Mouse (Mus musculus): ENCODE measurements at regions not wholly inside any gene's neighbourhood (a gene's known extent, or its start where the extent isn't known, plus 50 kb on each side); places are given as distances from the start of the nearest gene placed in this dataset.
A peak's percentile ranks its signal among the peaks of the same experiment; 100 is the strongest.

DNA sequence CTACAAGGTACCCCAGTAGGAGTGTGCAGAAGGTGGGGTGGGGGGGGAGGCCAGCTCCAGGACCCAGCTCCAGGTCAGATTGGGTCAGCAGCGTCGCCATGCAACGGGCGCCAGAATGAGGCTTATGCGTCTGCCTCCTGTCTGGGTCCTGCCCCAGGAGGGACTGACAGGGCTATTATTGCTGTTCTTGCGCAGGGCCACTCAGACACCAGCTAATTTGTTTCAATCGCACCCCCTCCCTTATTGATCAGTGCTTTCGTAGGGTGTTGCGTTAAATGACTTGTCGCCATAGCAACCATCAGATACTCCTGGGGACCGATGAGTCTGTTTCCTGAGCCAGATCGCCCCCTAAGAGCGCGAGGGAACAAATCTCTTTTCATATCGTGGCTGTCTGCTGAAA, 71.8 kb upstream of the Ppp2r5c start:
- H3K27me3 ChIP-seq: peaks cover 6% of the 10 kb centered on the region
- in situ Hi-C loops (cut with MboI; ENCODE audit: low pct_unique_long_range_greater_than_20kb): loop anchor here (10.0 kb wide), 2 partner anchors 390 to 940 kb away; no protein-coding TSS in a partner anchor
- DNase-seq (ENCODE audit: low read depth, low spot score): no peak
- TF ChIP-seq CTCF (IDR thresholded peaks at IDR 0.05): no peak
- ATAC-seq: no peak
- ChIA-PET CTCF (interaction anchor here (1.5 kb wide), 1 partner anchor 23 kb away, joined by 3 read pairs; no protein-coding TSS in a partner anchor), POLR2A (no interaction called here)

GRCm38 (mm10) chr12:110376062-110376837, 70.7 kb upstream of the Ppp2r5c start:
- H3K27me3 ChIP-seq: peaks cover 6% of the 10 kb centered on the region
- no peak for ATAC-seq
- POLR2A ChIA-PET: no interaction called here
- in situ Hi-C loops (cut with MboI; ENCODE audit: low pct_unique_long_range_greater_than_20kb): loop anchor here (10.0 kb wide), 2 partner anchors 391 to 941 kb away; no protein-coding TSS in a partner anchor
- CTCF ChIA-PET: no interaction called here
- DNase-seq (ENCODE audit: low read depth, low spot score): no peak
- TF ChIP-seq CTCF (IDR thresholded peaks at IDR 0.05): no peak

DNA sequence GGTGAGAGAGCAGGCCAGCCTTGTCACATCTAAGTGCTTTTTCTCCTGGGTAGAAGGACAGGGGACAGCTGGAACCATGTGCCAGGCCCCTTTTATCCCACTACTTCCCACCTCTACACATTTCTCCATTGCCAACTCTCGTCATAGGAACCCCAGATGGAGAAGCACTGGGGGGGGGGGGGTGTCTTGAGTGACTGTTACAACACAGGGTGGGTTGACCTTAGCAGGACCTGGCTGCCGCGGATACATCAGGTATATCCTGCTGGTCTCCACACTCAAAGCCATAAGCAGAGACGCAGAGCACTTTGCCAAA, 70.1 kb upstream of the Ppp2r5c start:
- ATAC-seq (no peak), DNase-seq (ENCODE audit: low read depth, low spot score) (no peak)
- ChIA-PET POLR2A (no interaction called here), CTCF (no interaction called here)
- no peak for TF ChIP-seq CTCF (IDR thresholded peaks at IDR 0.05)
- peaks cover 6% of the 10 kb centered on the region for H3K27me3 ChIP-seq
- in situ Hi-C loops (cut with MboI; ENCODE audit: low pct_unique_long_range_greater_than_20kb): loop anchor here (10.0 kb wide), 2 partner anchors 392 to 942 kb away; no protein-coding TSS in a partner anchor

- TF ChIP-seq CTCF (IDR thresholded peaks at IDR 0.05): no peak
- in situ Hi-C loops (cut with MboI; ENCODE audit: low pct_unique_long_range_greater_than_20kb): loop anchor here (10.0 kb wide), 2 partner anchors 393 to 943 kb away; no protein-coding TSS in a partner anchor
- DNase-seq (ENCODE audit: low read depth, low spot score): no peak
- peaks cover 6% of the 10 kb centered on the region for H3K27me3 ChIP-seq
- ChIA-PET POLR2A (no interaction called here), CTCF (interaction anchor here (1.1 kb wide), 1 partner anchor 21 kb away, joined by 4 read pairs; no protein-coding TSS in a partner anchor)
- no peak for ATAC-seq
These were observed 69.6 kb upstream of the Ppp2r5c start for GRCm38 (mm10) chr12:110377306-110377705.

GRCm38 (mm10) chr12:110377734-110378133, 69.2 kb upstream of the Ppp2r5c start:
- no peak for TF ChIP-seq CTCF (IDR thresholded peaks at IDR 0.05)
- peaks cover 6% of the 10 kb centered on the region for H3K27me3 ChIP-seq
- CTCF ChIA-PET: interaction anchor here (1.1 kb wide), 1 partner anchor 21 kb away, joined by 4 read pairs; no protein-coding TSS in a partner anchor
- POLR2A ChIA-PET: no interaction called here
- DNase-seq (ENCODE audit: low read depth, low spot score): no peak
- no peak for ATAC-seq
- in situ Hi-C loops (cut with MboI; ENCODE audit: low pct_unique_long_range_greater_than_20kb): loop anchor here (10.0 kb wide), 2 partner anchors 393 to 943 kb away; no protein-coding TSS in a partner anchor

DNA sequence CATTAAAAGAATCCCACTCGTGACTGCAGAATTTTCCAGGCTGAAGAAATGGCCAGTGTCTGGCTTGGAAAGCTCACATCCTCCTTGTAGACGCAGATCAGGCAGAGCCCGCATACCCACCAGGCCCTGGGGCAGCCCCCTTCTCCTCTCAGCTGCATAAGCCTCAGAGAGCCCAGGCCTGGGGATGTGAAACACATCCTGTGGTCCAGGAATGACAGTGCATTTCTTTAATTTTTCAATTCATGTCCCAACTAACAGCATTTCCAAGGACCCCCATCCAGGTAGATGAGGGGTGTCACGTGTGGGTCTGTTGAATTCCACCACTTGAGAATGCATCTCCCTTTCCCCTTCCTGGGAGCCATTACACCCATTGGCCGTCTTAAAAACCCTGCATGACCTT, 68.6 kb upstream of the Ppp2r5c start:
- POLR2A ChIA-PET: no interaction called here
- DNase-seq (ENCODE audit: low read depth, low spot score) (no peak), ATAC-seq (no peak)
- peaks cover 6% of the 10 kb centered on the region for H3K27me3 ChIP-seq
- CTCF ChIA-PET: interaction anchor here (1.1 kb wide), 1 partner anchor 20 kb away, joined by 4 read pairs; no protein-coding TSS in a partner anchor
- TF ChIP-seq CTCF (IDR thresholded peaks at IDR 0.05): no peak
- in situ Hi-C loops (cut with MboI; ENCODE audit: low pct_unique_long_range_greater_than_20kb): loop anchor here (10.0 kb wide), 2 partner anchors 394 to 944 kb away; no protein-coding TSS in a partner anchor

- peaks cover 4% of the 10 kb centered on the region for H3K27me3 ChIP-seq
- TF ChIP-seq CTCF (IDR thresholded peaks at IDR 0.05): no peak
- DNase-seq (ENCODE audit: low read depth, low spot score) (no peak), ATAC-seq (no peak)
- ChIA-PET POLR2A (interaction anchor here (0.7 kb wide), 1 partner anchor 1823 kb away, joined by 3 read pairs; no protein-coding TSS in a partner anchor), CTCF (interaction anchor here (1.0 kb wide), 1 partner anchor 19 kb away, joined by 3 read pairs; no protein-coding TSS in a partner anchor)
- in situ Hi-C loops (cut with MboI; ENCODE audit: low pct_unique_long_range_greater_than_20kb): loop anchor here (5.0 to 10.0 kb wide), 3 partner anchors 395 to 1482 kb away; no protein-coding TSS in a partner anchor
These were observed 67.2 kb upstream of the Ppp2r5c start for GRCm38 (mm10) chr12:110379721-110380120.

DNA sequence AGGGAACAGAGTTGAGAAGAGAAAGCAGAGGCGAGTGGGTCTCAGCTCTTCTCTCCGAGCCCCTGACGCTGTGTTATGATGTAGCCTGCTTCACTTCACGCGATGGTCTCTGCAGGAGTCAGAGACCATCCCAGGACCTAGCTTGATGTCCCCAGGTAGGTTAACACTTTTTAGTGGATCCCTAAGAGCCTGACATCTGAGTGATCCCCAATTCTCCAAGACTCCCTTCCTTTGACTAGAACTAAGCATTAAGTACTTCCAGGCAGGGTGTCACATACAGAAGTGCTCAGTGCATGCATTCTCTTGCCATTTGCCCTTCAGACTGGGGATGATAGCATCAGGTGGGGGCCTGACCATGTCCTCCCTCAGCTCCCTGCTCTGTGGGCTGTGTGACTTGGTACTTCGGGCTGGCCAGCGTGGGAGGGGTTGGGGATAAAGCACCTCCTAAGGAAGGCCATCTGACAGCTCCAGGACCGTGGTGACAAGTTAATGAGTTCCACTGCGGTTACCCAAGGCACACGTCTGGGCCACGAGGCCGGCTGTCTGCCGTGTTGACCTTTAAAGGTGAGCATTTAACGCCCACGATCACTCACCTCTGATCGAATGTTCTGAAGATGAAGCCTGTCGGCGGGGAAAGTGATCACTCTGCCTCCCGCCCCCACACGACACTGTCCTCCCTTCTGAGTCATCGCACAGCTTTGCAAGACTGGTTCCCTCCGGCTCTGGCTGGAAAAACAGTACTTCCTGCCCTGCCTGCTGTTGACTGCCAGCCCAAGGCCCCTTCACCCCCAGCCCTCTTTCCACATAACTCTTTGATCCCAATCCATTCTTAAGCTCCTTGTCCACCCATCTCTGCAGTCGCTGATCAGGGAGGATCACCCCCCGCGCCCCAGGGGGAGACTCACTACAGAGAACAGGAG, 65.8 kb upstream of the Ppp2r5c start:
- in situ Hi-C loops (cut with MboI; ENCODE audit: low pct_unique_long_range_greater_than_20kb): loop anchor here (5.0 kb wide), 1 partner anchor 1484 kb away; no protein-coding TSS in a partner anchor
- TF ChIP-seq CTCF (IDR thresholded peaks at IDR 0.05): no peak
- H3K27me3 ChIP-seq: no peaks in the 10 kb centered on the region
- DNase-seq (ENCODE audit: low read depth, low spot score) (no peak), ATAC-seq (peak; percentile 78)
- ChIA-PET CTCF (interaction anchor here (2.1 kb wide), 1 partner anchor 17 kb away, joined by 8 read pairs; no protein-coding TSS in a partner anchor), POLR2A (interaction anchor here (0.5 kb wide), 2 partner anchors 386 to 1323 kb away, joined by 3 to 4 read pairs; no protein-coding TSS in a partner anchor)

DNA sequence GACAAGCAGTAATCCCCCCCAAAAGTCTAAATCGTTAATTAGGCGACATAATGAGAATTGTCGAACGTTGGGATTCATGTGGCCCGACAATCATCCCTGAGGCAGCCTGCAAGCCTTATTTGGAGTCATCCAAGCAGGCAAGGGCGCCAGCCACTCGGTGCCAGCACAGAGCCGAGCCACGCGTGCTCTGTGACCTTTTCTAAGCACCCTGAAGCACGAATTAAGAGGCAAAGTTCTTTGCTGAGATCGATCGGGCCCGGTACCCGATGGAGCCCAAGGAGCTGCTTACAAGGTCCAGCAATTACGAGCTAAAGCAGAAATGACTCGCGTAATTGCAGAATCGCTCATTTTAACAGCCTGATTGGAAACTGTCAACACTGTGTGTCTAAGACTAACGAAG, 61.9 kb upstream of the Ppp2r5c start:
- in situ Hi-C loops (cut with MboI; ENCODE audit: low pct_unique_long_range_greater_than_20kb): no loop called here

More for the DNA sequence above, 61.9 kb upstream of the Ppp2r5c start:
- no peaks in the 10 kb centered on the region for H3K27me3 ChIP-seq
- ATAC-seq: no peak
- ChIA-PET POLR2A (interaction anchor here (1.3 kb wide), 1 partner anchor 13 kb away, joined by 3 read pairs; no protein-coding TSS in a partner anchor), CTCF (interaction anchor here (2.9 kb wide), 1 partner anchor 13 kb away, joined by 8 read pairs; no protein-coding TSS in a partner anchor)
- no peak for DNase-seq (ENCODE audit: low read depth, low spot score)
- TF ChIP-seq CTCF (IDR thresholded peaks at IDR 0.05): no peak
